Mouse (Mus musculus): Measurements from ENCODE around the gene Il22ra1.

Il22ra1 gene

GRCm38 (mm10) chr4:135770611-135771305 lies 42.8 kb downstream of the Il22ra1 start:
- no peak for DNase-seq (ENCODE audit: low spot score in 2 of 2)

- DNase-seq (ENCODE audit: low spot score in 2 of 2) = no peak
Observed at GRCm38 (mm10) chr4:135771592-135771991, 43.6 kb downstream of the Il22ra1 start.

DNA sequence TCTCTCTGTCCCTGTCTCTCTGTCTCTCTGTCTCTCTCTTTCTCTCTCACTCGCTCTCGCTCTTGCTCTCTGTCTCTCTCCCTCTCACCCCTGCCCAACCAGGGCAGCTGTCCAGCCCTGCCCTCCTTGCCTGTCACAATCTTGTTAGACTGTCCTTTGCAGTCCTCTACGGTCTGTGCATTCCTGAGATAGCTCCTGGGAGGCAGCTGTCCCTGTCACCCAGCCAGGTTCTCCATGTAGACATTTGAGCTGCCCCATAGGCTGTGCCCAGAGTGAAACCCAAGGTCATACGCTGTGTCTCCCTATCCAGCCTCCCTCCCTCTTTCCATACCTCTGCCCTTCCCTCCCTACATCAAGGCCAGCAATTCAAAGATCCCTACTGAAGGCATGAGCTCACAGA lies 44.7 kb downstream of the Il22ra1 start:
- DNase-seq (ENCODE audit: low spot score in 2 of 2) = no peak

DNA sequence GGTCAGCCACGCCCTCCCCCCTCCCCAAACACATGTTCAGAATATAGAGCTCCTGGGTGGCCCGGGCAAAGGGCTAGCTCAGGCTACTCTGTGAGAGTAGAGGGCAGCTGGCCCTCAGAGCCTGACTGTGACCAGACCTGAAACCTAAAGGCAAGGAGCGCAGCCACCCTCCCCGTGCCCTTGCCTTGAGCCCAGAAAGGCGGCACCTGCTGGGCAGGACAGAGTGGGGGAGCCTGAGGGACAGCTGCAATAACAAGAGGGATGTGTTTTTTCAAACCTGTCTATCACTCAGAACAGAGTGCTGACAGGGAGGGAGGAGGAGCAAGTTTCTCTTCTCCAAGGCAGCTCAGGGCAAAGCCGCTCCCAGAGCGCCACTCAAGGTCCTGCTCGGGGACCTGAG lies 46.5 kb downstream of the Il22ra1 start:
- DNase-seq (ENCODE audit: low spot score in 2 of 2) = no peak

DNA sequence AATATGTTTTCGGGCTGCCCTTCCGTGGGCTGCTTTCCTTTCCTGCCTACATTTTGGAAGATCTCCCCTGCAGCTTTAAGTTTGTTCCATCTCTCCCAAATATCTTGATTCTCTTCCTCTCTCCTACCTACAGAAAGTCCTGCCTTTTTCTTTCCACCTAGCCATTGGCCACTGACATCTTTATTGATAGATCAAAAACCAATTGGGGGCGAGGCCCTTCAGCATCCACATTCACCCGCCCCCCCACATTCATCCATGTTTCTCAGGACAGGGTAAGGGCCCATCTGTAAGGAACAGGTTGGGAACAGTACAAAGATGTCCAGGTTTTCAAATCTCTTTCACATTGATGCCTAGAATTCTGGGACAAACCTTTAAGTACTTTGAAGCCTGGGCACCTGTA lies 48.9 kb downstream of the Il22ra1 start:
- no peak for DNase-seq (ENCODE audit: low spot score in 2 of 2)

- DNase-seq (ENCODE audit: low spot score in 2 of 2) = no peak
Observed at GRCm38 (mm10) chr4:135779661-135780060, 51.7 kb downstream of the Il22ra1 start.

GRCm38 (mm10) chr4:135780255-135780654 lies 52.3 kb downstream of the Il22ra1 start:
- DNase-seq (ENCODE audit: low spot score in 2 of 2) = no peak

GRCm38 (mm10) chr4:135781304-135781703 lies 53.3 kb downstream of the Il22ra1 start:
- no peak for DNase-seq (ENCODE audit: low spot score in 2 of 2)

DNA sequence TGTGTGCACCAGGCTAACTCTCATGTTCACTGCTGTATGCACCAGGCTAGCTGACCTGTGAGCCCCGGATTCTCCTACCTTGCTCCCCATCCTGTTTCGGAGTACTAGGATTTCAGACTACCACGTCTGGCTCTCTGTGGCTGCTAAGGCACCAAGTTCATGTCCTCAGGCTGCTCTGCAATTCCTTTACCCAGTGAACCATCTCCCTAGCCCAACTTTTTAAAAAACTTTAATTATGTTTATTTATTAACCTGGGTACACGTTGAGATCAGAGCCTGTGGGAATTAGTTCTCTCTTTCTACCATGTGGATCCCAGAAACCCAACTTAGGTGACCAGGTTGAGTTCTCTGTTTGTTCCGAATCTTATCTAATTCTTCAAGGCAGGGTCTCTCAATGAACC lies 58.6 kb downstream of the Il22ra1 start:
- DNase-seq (ENCODE audit: low spot score in 2 of 2) = no peak

GRCm38 (mm10) chr4:135787271-135787670 lies 59.3 kb downstream of the Il22ra1 start:
- no peak for DNase-seq (ENCODE audit: low spot score in 2 of 2)

- no peak for DNase-seq (ENCODE audit: low spot score in 2 of 2)
Observed at GRCm38 (mm10) chr4:135789135-135789534, 61.2 kb downstream of the Il22ra1 start.

DNA sequence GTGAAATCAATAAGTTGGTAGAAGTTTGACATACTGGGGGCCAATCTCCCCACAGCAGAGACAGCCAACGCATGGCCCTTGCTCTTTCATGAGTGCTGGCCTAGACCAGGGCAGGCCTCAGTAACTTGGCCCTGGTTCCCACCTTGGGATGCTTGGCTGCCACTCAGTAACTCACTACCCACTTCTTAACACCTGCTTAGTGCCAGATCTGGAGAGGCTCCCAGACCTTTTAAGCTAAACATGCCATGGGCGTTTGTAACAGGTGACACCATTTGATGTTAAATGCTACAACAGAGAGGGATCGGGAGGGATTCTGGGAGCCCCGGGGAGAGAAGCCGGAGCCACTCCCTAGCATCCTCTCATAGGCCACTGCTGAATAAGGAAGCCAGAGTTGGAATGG lies 64.8 kb downstream of the Il22ra1 start:
- DNase-seq (ENCODE audit: low spot score in 2 of 2) = no peak

- no peak for DNase-seq (ENCODE audit: low spot score in 2 of 2)
Observed at GRCm38 (mm10) chr4:135797931-135798330, 70.0 kb downstream of the Il22ra1 start.

GRCm38 (mm10) chr4:135801543-135801942 lies 73.6 kb downstream of the Il22ra1 start:
- DNase-seq (ENCODE audit: low spot score in 2 of 2) = peak; percentile 76 to 88

All from urinary bladder, adult 18-20 months (tissue).